Mouse (Mus musculus) kidney, postnatal 4 days (tissue): ENCODE measurements around the gene Mrgbp.

Source experiments
- DNase-seq, 2 experiments: peaks; one replicate each; pipeline ENCODE4 v3.0.0; 2021; ENCODE audit warnings: mixed read lengths in 2 of 2

Mrgbp gene

DNA sequence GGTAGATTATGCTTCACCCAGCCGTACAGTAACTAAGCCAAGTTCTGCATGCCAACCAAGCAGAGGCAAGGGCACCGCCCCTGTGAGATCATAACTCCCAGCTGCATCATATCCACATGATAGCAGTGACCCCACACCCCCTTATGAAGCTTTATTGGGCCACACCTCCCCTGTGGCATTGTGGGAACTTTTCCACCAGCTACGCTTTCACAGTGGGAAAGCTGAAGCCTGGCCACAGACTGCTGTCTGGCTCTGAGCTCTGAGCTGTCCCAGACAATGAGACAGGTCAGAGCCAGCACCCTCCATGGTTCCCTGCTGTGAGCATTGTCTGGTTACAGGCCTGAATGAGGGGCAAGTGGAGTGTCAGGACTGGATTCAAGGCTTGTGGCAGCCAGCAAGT, at the start of gene Mrgbp:
Mrgbp (plus strand) TSS at position 303 of the 400 bp plus-strand sequence.
- DNase-seq, result no peak

DNA sequence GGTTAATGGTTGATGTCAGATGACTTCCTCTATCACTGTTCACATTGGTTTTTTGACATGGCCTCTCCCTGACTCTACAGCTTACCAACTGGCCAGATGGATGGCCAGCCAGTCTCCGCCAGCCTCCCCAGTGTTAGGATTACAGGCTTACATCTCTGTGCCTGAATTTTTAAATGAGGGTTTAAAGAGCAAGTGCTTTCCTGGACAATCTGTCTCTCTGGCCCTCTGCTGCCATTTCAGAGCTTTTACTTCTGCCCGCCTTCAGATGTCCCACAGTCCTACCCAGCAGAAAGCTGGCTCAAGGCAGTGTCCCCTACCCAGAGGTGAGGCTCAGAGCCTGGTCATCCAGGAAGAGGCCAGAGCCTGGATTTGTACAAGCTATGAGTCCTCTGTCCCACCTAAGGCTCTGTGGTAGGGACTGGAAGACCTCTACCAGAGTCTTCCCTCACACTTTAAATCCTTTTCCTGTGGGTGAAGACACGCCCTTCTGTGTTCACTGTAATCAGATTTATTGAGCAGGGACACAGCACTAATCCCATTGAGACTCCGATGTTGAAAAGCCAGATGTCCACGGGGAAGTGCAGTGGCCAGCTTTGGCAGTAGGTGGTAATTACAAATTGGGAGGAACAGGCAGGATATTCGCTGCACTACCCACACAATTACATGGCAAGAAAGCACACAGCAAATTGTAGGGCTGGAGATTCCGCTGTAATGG, 49.3 kb upstream of the Mrgbp start:
- DNase-seq, result no peak

DNA sequence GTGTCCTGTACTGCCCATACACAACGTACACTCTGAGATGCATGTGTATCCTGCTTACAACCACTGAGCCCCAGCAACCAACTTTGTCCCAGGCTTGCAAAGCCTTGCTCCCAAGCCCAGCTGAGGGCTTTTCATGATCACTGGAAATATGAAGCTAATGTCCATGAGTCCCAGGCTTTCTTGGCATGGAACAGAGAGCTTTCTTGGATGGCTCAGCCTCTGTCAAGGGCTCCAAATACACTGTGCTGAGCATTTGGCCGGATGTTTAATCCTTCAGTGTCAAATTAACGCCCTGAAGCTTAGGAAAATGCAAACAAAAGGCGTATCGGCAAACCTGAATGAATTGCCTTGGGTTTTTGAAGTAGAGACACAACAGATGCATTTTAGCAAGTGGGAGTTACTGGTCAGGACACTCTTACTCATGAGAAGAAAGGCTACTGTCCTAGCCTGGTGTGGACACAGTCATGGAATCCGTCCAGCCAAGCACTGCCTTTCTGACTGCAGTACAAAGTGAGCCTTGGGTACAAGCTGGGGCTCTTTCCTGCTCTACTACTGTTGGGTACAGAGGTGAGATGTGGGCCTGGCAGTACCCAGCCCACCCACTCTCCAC, 48.6 kb upstream of the Mrgbp start:
- DNase-seq, result no peak

DNA sequence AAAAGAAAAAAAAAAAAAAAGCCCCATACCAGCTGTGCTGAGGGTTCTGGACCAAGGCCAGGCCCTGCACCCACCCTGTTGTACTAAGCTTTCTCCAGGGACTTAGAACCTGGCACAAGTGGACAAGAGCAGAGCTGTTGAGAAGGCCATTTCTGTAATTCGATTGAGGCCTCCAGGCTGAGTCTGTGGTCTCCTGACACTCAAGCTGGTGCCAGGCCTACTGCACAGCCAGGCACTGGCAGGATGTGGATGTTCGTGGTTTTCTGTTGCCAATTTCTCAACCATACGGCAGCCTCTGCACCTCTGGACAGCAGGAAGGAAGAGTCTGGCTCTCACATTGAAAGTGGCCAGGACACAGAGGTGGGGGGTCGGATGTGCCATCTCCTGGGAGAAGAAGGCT, 47.9 kb upstream of the Mrgbp start:
- no peak for DNase-seq

DNA sequence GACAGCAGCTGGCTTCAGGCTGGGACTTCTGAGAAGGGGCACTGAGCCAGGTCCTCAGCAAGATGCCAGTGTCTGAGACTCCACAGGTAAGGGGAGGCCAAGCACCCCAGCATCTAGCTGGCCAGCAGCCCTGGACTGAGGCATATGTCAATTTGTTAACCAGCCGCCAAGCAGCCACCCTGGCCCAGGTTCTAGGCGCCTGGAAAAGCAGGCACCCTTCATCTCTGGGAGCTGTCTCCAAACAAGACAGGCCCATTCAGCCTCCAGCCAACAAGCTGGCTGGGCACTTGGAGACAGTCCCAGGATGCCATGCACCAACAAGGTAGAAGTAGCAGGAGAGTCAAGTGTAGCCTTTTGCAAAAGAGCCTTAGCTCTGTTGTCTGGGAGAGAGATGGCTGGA, 37.4 kb upstream of the Mrgbp start:
- no peak for DNase-seq

- peak in 1 of 2 experiments; percentile 12 for DNase-seq
Measured at GRCm38 (mm10) chr2:180545046-180545445, 36.1 kb upstream of the Mrgbp start.

- DNase-seq, result no peak
Measured at GRCm38 (mm10) chr2:180547384-180548106, 33.6 kb upstream of the Mrgbp start.

DNA sequence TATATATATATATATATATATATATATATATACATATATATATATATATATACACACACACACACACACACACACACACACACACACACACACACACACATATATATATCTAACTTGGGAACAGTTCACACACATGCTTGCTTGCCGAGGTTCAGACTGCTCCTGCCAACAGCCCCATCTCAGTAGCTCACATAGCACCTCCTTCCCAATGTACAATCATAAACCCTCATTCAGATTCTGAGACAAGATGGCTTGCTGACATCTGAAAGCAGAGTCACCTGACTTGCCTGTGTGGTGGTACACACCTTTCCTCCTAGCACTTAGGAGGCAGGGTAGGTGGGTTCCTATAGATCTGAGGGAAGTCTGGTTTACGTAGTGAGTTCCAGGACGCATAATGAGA, 28.8 kb upstream of the Mrgbp start:
- DNase-seq, result no peak

GRCm38 (mm10) chr2:180555219-180555618, 25.9 kb upstream of the Mrgbp start:
- DNase-seq, result no peak

DNA sequence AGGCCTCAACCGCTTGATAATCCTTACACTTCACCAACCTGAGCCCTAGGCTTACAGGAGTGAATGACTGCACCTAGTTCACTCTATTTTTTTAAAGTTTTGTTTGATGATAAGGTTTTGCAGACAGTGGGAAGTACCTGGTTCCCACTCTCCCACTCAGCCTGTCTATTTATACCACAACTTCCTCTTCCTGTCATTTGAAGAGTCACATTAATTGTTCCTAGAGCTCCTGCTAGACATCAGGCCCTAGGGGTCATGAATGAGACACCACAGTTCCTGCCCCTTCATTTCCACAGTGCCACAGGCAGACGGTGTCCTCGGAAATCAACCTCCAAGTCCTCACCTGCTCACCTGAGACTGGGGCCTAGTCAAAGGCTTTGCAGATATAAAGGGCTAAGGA, 24.6 kb upstream of the Mrgbp start:
- DNase-seq, result no peak

GRCm38 (mm10) chr2:180560245-180560644, 20.9 kb upstream of the Mrgbp start:
- peak in 1 of 2 experiments; percentile 18 for DNase-seq

DNA sequence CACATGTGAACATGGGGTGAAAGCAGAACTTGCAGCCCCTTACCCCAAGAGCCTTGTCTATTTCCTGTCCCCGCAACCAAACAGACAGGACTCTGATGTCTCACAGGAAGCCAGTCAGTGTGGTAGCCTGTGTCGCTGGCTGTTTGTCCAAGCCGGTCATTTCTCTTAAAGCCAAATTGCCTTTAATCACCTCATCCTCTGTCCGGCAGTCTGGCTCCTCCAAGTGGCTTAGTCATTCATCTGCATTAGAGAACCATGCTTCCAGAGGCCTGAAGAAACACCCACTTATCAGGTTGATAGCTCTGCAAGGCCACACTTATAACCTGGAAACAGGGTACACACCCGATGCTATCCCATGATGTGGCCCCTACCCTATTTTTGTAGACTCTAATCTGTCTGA, 19.0 kb upstream of the Mrgbp start:
- DNase-seq, result no peak

DNA sequence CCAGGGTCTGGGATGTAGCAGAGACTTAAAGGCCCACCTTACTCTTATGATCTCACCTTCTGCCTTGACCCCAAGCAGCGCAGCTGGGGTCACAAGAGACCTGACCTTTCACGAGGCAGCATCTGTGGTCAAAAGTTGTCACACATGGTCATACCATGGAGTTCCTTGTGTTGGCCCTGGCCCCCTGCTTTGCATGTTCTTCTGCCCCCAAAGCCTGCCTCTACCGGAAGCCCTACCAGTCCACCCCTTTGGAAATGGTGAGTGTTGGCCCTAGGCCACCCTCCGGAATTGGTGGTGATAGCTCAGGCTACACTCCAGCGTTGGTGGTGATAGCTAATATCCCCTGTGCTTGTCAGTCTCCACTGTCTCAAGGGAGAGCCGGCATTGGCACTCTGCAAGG, 17.8 kb upstream of the Mrgbp start:
- DNase-seq, result no peak

DNA sequence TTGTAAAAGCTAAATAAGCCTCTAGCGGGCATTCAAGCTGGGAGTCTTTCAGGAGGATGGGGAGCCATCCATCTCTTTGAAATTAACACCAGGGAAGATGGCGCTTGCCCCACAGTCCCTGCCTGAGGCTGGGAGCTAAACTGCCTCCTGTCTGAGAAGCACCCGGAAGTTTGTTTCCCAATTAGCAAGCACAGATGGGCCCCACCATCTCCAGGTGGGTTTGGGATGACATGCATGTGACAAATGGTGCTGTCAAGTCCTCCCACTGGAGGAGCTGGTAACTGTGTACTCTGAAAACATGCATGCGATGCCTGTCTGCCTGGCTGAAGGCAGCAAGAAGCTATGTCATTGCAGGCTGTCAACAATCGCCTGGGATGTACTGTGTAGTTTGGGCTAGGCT, 17.3 kb upstream of the Mrgbp start:
- DNase-seq, result no peak

- peak; percentile 76 to 79 for DNase-seq
Measured at GRCm38 (mm10) chr2:180566240-180566913, 14.7 kb upstream of the Mrgbp start.

DNA sequence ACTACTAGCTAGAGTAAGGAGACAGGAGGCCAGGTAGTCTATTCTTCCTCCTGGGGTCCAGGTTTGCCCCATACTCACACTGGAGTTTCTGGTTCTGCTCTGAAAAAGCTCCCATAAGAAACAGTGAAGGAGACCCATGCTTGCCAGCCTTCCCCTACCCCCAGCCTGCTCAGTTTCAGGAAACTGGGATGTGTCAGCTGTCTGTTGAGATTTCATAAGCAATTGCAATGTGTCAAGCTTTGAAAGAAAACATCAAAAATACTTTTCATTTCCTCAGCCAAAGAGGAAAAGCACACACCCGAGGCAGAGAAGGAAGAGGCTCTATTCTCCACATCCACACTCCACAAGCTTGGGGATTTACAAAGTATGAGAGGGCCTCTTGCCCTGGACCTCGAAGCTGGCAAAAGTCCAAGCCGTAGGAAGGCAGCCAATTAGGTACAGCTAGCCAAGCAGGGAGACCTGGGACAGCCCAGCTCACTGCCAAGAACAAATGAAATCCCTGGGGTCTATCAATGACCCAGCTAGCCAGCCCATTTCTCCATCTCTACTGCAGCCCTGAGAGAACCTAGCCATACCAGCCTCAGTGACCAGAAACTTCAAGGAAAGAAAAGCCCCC, 12.0 kb upstream of the Mrgbp start:
- DNase-seq, result peak; percentile 67 to 73

DNA sequence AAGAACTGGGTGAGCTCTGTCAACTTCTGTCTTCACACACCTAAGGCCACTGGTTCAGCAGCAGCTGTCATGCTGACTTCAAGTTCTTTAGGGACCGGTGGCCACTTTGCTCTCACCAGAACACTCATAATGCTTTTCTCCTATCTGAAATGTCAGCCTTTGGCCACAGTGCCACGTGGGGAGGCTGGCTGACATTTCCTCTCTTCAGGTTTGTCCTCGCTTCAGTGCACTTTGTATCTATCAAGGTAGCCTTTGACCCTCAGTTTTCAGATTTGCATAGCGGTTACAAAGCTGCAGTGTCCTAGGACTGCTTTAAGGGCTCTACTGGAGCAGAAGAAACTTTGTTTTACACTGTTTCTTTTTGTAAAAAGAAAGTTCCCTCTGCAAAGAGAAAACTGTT, 4.6 kb upstream of the Mrgbp start:
- DNase-seq, result no peak

GRCm38 (mm10) chr2:180578686-180579085, 2.4 kb upstream of the Mrgbp start:
- DNase-seq, result peak; percentile 85 to 86

- peak; percentile 98 to 99 for DNase-seq
Measured at GRCm38 (mm10) chr2:180582481-180583153, 1.5 kb downstream of the Mrgbp start.

DNA sequence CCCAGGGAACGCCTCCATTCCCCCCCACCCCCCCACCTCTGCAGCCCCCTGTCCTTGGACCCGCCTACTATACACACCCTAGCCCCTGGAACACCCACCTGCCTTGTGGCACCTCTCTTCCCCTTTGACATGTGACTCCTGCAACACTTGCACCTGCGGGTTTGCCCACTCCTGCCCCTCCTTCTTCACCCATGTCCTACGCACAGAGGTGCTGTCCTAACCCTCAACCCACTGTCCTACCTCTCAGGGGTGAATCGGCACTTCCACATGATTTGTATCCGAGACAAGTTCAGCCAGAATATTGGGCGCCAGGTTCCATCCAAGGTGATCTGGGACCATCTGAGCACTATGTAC, 2.0 kb downstream of the Mrgbp start:
- no peak for DNase-seq

DNA sequence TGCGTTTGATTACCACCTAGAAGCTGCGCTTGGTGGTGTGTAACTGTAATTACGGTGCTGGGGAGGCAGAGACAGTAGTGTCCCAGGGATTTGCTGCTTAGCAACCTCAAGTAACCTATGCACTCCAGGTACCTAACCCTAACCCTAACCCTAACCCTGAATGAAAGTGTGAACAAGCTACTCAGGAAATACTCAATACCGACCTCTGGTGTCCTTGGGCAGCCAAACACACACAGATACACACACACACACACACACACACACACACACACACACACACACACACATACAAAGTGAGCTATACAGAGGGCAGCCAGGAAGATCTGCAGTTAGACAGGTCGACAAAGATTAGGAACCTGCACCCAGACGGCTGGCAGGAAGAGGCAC, 7.6 kb downstream of the Mrgbp start:
- no peak for DNase-seq

- DNase-seq, result peak; percentile 88 to 93
Measured at GRCm38 (mm10) chr2:180589123-180589831, 8.2 kb downstream of the Mrgbp start, which contains the start of gene Ogfr. Ogfr (plus strand) TSS chr2:180589245.
